Mouse (Mus musculus): ENCODE measurements around the gene Gm7137. TPM values are rescaled to one million over a fixed set of nuclear protein-coding genes. Genes with fewer than 3 reads are reported as not detected.

The Gm7137 gene
- polyA plus RNA-seq, 1 experiment: not detected

GRCm38 (mm10) chr10:77738929-77739328 lies 49.1 kb downstream of the Gm7137 start:
- peaks cover 3% of the 10 kb centered on the region; the same call in 1 of the 2 replicates for H3K4me1 ChIP-seq (ENCODE audit: control insufficient read depth, insufficient read depth, low read length)
- TF ChIP-seq POLR2A (IDR thresholded peaks at IDR 0.05; ENCODE audit: borderline replicate concordance, low read depth, low read length) (no peak), CTCF (IDR thresholded peaks at IDR 0.05; ENCODE audit: low read depth, low read length) (no peak)
- no peak overlapping the region for H3K27ac ChIP-seq (ENCODE audit: insufficient read depth, low read depth, low read length)
- no peak overlapping the region for H3K4me3 ChIP-seq (ENCODE audit: insufficient read depth, low read length)

Other genes with a start within 250 kb of the Gm7137 start
- 98.5 and 102 TPM in 2 replicates for gene Pttg1ip, start 206.5 kb downstream of the Gm7137 start, polyA plus RNA-seq (2012; ENCODE audit: insufficient read depth, insufficient read length, missing spikeins)
- gene Sumo3, start 182.1 kb downstream of the Gm7137 start, polyA plus RNA-seq (2012; ENCODE audit: insufficient read depth, insufficient read length, missing spikeins): 165 and 203 TPM in 2 replicates
- 40.9 and 41.8 TPM in 2 replicates for gene Gm49325, start 182.0 kb downstream of the Gm7137 start, polyA plus RNA-seq (2012; ENCODE audit: insufficient read depth, insufficient read length, missing spikeins)
- 57.9 and 61.2 TPM in 2 replicates for gene Ube2g2, start 165.9 kb downstream of the Gm7137 start, polyA plus RNA-seq (2012; ENCODE audit: insufficient read depth, insufficient read length, missing spikeins)
- gene Tspear, start 101.6 kb downstream of the Gm7137 start, polyA plus RNA-seq (2012; ENCODE audit: insufficient read depth, insufficient read length, missing spikeins): not detected in 2 replicates
- gene Gm19402, start 97.4 kb downstream of the Gm7137 start, polyA plus RNA-seq (2012; ENCODE audit: insufficient read depth, insufficient read length, missing spikeins): not detected in 2 replicates
- gene Gm9508, start 91.0 kb downstream of the Gm7137 start, polyA plus RNA-seq (2012; ENCODE audit: insufficient read depth, insufficient read length, missing spikeins): not detected in 2 replicates
- gene Gm10272, start 81.6 kb downstream of the Gm7137 start, polyA plus RNA-seq (2012; ENCODE audit: insufficient read depth, insufficient read length, missing spikeins): not detected in 2 replicates
- not detected in 2 replicates for gene Gm10024, start 76.7 kb downstream of the Gm7137 start, polyA plus RNA-seq (2012; ENCODE audit: insufficient read depth, insufficient read length, missing spikeins)
- gene Gm10142, start 72.4 kb downstream of the Gm7137 start, polyA plus RNA-seq (2012; ENCODE audit: insufficient read depth, insufficient read length, missing spikeins): not detected in 2 replicates
- not detected in 2 replicates for gene Krtap12-1, start 67.6 kb downstream of the Gm7137 start, polyA plus RNA-seq (2012; ENCODE audit: insufficient read depth, insufficient read length, missing spikeins)
- gene Gm10100, start 61.7 kb downstream of the Gm7137 start, polyA plus RNA-seq (2012; ENCODE audit: insufficient read depth, insufficient read length, missing spikeins): not detected in 2 replicates
- not detected in 2 replicates for gene Gm18596, start 45.6 kb downstream of the Gm7137 start, polyA plus RNA-seq (2012; ENCODE audit: insufficient read depth, insufficient read length, missing spikeins)
- not detected in 2 replicates for gene Gm9736, start 36.8 kb downstream of the Gm7137 start, polyA plus RNA-seq (2012; ENCODE audit: insufficient read depth, insufficient read length, missing spikeins)
- not detected in 2 replicates for gene Gm3233, start 28.5 kb downstream of the Gm7137 start, polyA plus RNA-seq (2012; ENCODE audit: insufficient read depth, insufficient read length, missing spikeins)
- gene Gm3238, start 16.9 kb downstream of the Gm7137 start, polyA plus RNA-seq (2012; ENCODE audit: insufficient read depth, insufficient read length, missing spikeins): not detected in 2 replicates
- gene Gm7138, start 11.3 kb downstream of the Gm7137 start, polyA plus RNA-seq (2012; ENCODE audit: insufficient read depth, insufficient read length, missing spikeins): not detected in 2 replicates
- not detected in 2 replicates for gene Gm3250, start 5.7 kb downstream of the Gm7137 start, polyA plus RNA-seq (2012; ENCODE audit: insufficient read depth, insufficient read length, missing spikeins)
- gene Gm9639, start 6.9 kb upstream of the Gm7137 start, polyA plus RNA-seq (2012; ENCODE audit: insufficient read depth, insufficient read length, missing spikeins): not detected in 2 replicates
- not detected in 2 replicates for gene Gm19668, start 10.9 kb upstream of the Gm7137 start, polyA plus RNA-seq (2012; ENCODE audit: insufficient read depth, insufficient read length, missing spikeins)
- gene Gm9507, start 23.6 kb upstream of the Gm7137 start, polyA plus RNA-seq (2012; ENCODE audit: insufficient read depth, insufficient read length, missing spikeins): not detected in 2 replicates
- gene Gm2696, start 26.5 kb upstream of the Gm7137 start, polyA plus RNA-seq (2012; ENCODE audit: insufficient read depth, insufficient read length, missing spikeins): not detected in 2 replicates
- gene Krtap10-4, start 38.9 kb upstream of the Gm7137 start, polyA plus RNA-seq (2012; ENCODE audit: insufficient read depth, insufficient read length, missing spikeins): not detected in 2 replicates
- gene Krtap10-10, start 47.7 kb upstream of the Gm7137 start, polyA plus RNA-seq (2012; ENCODE audit: insufficient read depth, insufficient read length, missing spikeins): not detected in 2 replicates
- gene Gm36176, start 58.6 kb upstream of the Gm7137 start, polyA plus RNA-seq (2012; ENCODE audit: insufficient read depth, insufficient read length, missing spikeins): not detected in 2 replicates
- gene Gm10318, start 64.7 kb upstream of the Gm7137 start, polyA plus RNA-seq (2012; ENCODE audit: insufficient read depth, insufficient read length, missing spikeins): not detected in 2 replicates
- gene Gm3285, start 73.8 kb upstream of the Gm7137 start, polyA plus RNA-seq (2012; ENCODE audit: insufficient read depth, insufficient read length, missing spikeins): not detected in 2 replicates
- 0.19 TPM in 1 of 2 replicates, not detected in the other for gene Lrrc3, start 114.3 kb upstream of the Gm7137 start, polyA plus RNA-seq (2012; ENCODE audit: insufficient read depth, insufficient read length, missing spikeins)
- 8.6 and 13.8 TPM in 2 replicates for gene Trpm2, start 182.4 kb upstream of the Gm7137 start, polyA plus RNA-seq (2012; ENCODE audit: insufficient read depth, insufficient read length, missing spikeins)
- 12.4 and 13.6 TPM in 2 replicates for gene 1810043G02Rik, start 190.3 kb upstream of the Gm7137 start, polyA plus RNA-seq (2012; ENCODE audit: insufficient read depth, insufficient read length, missing spikeins)
- gene Pfkl, start 221.9 kb upstream of the Gm7137 start, polyA plus RNA-seq (2012; ENCODE audit: insufficient read depth, insufficient read length, missing spikeins): 24.1 and 32.1 TPM in 2 replicates

Data from bone marrow macrophage, adult 2 months (primary cell).